Mouse (Mus musculus) kidney, postnatal 4 days (tissue): ENCODE data around the gene Ssbp2.
A peak's percentile ranks its signal among the peaks of the same experiment; 100 is the strongest.

ENCODE experiments used
- DNase-seq, 2 experiments: peaks; one replicate each; pipeline ENCODE4 v3.0.0; 2021; ENCODE audit warnings: mixed read lengths in 2 of 2

The Ssbp2 gene

DNA sequence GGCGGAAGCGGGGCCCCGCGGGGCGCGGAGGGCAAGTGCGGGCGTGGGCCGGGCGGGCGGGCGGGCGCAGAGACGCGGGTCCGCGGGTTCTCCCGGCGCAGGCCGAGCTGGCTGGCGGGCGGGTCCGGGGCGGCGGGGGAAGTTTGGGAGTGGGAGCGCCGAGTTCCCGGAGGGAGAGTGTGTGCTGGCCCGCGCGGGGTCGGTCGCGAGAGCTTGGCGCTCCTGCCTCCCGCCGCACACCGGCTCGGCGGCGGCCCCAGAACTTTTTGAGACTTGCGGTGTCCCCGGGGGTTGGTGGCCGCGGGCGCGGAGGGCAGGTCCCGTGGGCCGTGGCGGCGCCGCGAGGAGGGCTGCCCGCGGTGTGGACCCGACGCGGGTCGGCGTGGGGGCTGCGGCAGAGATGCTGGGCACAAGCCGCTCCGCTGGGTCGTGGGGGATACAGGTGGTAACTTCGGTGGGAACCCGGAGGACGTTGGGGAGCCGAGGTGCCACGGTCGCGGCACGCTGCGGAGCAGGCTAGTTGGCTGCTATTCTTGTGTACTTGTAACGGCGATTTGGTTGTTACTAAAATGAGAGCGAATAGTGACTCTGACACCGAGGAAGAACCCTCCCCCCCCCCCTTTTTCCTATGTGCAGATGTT lies 1.7 kb downstream of the Ssbp2 start:
- peak; percentile 60 to 70 for DNase-seq

DNA sequence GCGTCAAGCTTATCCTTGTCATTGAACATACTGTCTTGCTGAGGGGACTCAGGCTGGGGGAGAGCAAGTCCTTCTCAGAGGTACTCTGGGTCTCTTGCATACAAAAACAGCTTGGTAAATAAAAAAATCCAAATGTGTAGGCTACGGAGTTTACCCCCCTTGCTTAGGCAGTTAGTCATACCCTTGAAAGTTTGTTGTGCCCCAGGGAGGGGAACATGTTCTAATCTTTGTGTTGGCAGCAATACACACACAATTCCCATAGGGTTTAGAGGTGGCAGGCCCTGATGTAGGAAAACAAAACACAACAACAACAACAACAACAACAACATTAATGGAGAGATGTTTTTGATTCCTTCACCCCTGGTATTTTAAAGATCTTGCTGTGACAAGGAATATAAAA lies 2.3 kb downstream of the Ssbp2 start:
- DNase-seq = no peak

DNA sequence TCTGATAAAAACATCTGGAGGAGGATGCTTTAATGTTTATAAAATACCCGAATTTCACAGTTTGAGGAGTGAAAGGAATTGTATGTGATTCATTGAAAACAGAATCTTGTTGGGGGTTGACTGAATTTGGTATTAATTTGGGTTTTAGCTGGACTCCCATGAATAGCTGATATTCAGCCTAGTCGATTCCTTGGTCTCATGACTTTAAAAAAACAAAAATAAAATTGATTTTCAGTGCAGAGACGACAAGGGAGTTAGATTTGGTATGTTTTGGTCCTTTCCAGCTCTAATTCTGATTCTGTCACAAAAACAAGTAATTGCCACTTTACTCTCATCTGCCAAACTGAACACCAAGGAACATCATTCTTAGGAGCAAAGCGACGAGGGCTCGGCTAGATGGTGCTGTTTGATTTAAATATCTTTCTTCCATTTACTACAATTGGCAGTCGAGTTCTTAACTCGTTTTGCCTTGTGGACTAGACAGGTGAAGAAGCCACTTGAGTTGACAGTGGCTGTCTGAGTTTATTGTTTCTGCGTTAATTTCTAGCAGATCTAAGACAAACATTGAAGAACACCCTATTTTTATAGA lies 2.9 kb downstream of the Ssbp2 start:
- DNase-seq = peak; percentile 22 to 38

DNA sequence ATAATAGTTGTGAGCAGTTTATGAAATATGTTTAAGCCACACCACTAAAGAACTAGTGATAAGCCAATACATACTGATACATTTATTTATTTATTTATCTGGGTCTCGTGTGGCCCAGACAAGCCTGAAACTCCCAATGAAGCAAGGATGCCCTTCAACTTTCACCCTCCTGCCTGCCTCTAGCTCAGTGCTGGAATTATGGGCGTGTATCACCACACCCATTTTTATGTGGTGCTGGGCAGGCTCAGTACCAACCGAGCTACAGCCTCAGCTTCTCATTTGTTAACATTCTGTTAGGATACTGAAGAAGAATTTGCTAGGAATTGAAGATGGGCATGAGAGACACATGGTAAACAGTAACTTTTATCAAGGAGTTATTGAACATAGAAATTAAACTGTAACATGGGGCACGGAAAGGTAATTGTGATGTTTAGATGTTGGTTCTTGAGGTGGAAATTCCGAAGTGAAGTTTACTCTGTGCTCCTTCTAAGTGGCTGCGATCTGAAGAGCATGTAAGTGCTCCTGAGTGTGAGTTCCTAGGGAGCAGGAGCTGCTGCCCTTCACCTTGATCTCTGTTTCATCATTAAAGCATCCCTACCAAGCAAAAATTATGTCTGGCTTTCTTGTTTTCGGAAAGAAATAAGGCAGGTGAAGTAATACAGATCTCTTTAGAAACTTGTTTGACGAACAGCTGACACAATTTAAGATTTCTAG lies 5.1 kb downstream of the Ssbp2 start:
- no peak for DNase-seq

DNA sequence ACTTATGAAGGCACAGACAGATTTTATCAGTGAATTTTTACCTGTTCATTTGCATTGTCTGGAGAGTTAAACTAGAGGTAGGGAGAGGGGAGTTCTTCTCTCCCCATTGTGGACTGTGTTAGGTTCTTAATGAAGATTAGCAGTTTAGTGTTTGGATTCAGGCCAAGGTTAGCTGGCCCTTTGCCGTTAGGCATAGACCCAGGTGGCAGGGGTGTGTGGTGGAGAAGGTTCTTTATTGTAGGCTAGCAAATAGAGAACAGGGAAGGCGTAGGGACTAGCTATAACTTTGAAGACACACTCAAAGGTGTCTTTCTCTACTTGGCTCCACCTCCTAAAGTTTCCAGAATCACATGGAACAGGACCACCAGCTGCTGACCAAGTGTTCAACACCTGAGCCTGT lies 11.5 kb downstream of the Ssbp2 start:
- no peak for DNase-seq

DNA sequence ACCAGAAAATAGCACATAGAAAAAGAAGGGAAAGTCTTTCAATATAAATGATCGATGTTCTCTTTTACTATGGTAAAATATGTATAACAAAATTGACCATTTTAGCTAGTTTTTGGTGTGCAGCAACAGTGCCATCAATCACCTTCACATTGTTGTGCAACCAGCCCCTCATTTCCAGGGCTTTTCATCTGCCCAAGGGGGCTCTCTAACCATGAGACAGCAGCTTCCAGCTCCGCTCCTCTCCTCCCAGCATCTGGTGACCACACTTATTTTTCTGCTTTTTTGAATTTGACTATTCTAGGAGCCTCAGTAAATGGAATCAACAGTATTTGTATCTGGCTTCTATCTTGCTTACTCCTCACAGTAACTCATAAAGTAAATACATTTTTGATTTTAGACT lies 11.9 kb downstream of the Ssbp2 start:
- no peak for DNase-seq

DNA sequence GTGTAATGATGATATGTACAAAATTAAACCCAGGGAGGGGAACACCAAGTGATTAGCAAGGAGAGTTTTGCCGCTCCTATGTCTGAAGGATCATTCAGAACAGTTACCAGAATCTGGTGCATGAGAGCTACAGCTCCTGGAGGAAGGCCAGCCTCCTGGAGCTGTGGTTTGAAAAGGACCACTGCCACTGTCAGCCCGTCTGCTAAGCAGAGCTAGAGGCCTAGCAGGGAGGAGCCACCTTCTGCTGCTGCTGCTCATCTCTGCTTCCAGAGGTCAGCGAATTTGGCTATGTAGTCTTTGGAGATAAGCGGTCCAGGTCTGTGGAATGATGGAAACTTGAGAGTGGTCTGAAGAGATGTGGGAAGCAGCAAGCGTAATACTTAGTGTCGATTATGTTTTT lies 13.4 kb downstream of the Ssbp2 start:
- no peak for DNase-seq

DNA sequence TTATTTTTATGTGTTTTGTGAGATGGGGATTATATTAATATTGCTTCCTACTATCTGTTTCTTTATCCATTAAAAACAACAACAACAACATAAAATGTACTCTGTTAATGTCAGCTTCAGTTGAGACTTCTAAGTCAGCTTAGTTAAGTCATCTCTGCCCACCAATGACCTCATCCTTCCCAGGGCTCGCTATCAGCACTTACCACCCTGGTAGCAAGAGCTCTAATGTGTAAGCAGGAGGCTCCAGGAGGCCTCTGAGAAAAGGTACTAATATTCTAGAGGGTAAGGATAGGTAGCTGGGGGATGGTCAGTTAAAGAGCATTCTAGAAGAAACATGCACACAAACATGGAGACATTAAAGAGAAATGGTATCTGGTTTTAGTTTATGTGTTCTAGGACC lies 13.9 kb downstream of the Ssbp2 start:
- DNase-seq = no peak

DNA sequence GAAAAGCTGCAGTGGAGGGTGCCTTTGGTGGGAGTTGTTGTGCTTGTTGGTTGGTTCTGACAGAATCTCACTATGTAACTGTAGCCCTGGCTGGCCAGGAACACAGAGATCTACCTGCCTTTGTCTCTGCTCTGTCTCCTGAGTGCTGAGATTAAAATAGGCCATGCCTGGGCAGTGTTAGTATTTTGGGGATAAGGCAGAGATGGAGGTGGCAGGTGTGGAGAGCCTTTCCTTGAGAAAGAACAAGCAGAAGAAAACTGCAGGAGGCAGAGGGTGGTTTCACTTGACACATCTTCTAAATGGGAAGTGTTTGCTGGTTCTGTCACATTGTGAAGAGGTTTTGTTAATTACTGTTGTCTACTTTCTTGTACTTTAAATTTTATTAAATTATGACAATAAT lies 15.8 kb downstream of the Ssbp2 start:
- DNase-seq = no peak

DNA sequence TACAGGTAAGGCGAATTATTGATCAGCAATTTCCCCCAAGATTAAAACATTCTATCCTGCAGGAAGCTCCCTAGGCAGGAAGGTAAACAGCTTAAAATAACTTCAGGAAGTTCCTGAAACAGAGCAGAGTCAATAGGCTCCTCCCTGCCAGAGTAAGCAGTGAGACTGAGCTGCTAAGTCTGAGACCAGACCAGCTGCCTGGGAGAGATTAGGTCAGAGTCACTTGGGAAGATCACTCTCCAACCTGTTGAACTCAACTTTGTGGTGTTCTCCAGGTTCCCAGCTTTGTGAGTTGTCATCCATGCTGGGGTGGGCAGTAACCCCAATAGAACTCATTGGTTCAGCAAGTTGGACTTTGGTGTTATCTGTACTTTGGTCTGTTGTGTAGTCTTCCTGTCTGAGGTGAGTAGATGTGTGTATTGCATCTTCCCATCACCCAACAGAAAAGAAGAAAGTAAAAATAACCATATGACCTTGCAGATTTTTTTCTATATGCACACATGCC lies 16.6 kb downstream of the Ssbp2 start:
- no peak for DNase-seq

DNA sequence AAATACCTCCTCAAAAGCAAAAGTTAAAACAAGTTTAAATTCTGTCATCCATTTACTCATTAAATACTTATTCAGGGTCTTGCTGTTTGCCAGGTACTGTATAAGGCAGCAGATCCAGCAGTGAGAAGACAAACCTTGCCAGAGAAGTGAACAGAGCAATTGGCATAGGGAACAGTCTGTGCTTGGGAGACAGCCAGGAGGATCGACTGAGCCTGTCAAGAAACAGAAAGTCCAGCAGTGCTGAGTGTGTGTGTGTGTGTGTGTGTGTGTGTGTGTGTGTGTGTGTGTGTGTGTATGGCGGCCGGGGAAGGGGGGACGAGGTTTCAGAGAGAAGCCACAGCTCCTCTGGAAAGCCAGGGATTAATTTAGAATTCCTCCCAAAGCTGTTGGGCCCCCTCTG lies 17.9 kb downstream of the Ssbp2 start:
- peak in 1 of 2 experiments; percentile 14 for DNase-seq

DNA sequence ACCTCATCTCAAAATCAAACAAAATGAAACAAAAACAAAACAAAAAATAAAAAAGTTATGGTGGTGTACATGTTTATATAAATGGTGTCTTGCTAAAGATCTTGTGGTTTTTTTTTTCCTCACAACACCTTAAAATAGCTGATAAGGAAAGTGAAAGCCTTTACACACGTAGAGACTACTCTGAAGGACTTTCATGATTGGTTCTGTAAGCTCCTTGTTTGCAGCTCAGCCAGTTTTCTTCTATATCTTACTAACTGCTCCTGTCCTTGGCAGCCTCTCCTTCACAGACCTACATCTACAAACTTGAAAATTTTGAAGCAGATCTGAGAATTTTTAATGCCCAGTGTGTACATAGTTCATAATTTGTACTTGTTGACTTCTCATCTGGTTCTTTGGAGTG lies 24.2 kb downstream of the Ssbp2 start:
- no peak for DNase-seq

DNA sequence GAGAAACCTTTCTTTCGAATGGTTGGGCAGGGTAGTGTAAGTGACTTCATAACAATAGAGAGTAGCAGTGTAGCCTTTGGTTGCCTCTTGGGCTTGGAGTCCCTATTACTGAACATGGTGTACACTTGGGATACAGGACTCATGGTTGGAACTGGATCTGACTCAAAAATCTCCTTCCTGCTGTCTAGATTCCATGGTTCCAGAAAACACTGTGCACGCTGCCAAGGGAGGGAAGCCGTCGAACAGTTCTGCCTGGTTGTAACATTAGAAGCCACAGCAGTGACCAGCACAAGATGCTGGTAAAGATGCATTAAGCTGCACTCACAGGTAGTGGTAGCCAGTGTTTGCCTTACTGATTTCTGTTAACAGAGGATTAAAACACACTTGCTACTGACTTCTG lies 32.0 kb downstream of the Ssbp2 start:
- DNase-seq = no peak

DNA sequence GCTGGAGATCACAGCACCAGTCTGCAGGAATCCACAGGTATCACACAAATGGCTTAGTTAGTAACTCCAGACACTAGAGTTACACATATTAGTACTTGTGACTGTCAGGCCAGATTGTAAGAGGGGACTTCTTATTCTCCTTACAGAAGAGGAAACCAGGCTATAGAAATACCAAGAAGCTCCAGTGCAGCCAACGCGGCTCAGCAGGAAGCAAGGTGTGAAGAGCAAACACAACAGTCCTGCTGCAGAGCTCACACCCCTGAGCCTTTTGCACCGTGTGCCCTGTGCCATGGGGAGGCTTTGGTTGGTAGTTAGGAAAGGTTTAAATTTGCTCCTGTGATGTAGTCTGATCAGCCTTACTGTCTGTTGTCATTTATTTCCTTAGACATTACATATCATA lies 37.0 kb downstream of the Ssbp2 start:
- DNase-seq = no peak

DNA sequence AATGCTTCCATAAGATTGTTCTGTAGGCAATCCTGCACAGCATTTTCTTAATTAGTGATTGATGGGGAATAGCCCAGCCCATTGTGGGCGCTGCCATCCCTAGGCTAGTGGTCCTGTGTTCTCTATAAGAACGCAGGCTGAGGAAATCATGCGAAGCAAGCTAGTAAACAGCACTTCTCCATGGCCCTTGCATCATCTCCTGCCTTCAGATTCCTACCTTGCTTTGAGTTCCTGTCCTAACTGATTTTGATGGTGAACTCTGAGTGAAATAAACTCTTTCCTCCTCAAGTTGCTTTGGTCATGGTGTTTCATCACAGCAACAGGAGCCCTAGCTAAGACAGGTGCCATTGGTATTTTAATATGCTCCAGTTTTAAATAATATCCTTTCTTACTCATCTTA lies 41.7 kb downstream of the Ssbp2 start:
- no peak for DNase-seq

DNA sequence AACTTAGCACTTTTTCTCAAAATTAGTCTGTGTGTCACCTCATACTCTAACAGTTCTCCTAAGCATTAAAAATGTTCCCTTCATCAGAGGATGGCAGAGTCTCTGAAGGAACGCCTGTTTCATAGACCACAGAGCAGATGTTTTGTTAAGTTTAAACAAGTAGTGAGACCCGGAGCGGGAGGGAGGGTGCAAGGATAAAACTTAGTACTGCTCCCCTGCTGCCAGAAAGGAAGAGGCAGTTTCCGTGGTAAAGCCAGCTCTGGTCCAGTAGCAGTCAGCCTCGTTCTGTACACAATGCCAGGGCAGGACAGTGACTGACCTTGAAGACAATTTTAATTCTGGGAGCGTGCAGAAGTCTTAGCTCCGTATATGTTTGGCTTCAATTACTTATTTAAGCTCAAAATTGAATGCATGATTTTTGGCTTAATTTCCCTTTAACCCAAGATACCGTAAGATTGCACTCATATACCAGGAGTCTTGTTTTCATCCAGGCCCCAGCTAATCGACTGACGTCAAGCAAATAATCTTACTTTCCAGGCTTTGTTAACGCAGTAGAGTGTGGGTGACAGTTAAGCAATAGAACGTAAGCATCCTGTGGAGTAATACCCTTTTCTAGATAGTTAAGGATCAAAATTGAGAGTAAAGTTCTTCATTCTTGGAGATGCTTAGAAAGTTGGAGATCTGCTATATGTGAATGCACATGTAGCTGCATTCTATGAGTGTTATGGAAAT lies 42.7 kb downstream of the Ssbp2 start:
- DNase-seq = no peak

DNA sequence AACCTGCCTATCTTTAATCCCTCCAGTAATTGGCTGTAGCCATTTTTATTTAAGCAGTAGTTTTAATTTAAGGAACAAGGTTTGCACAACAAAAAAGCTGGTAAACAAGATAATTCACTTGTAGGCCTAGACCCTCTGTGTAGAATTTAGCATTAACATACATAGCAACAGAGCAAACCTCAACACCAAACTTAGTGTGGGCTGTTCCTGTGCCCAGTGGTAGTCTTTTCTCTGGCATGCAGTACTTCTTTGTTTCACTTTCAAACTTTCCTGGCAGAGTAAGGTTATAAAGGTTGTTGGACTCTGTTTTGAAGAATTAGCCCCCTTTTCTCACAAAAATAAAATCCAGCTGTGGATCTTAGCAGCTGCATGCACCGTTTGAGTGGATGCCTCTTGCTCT lies 48.9 kb downstream of the Ssbp2 start:
- DNase-seq = no peak

DNA sequence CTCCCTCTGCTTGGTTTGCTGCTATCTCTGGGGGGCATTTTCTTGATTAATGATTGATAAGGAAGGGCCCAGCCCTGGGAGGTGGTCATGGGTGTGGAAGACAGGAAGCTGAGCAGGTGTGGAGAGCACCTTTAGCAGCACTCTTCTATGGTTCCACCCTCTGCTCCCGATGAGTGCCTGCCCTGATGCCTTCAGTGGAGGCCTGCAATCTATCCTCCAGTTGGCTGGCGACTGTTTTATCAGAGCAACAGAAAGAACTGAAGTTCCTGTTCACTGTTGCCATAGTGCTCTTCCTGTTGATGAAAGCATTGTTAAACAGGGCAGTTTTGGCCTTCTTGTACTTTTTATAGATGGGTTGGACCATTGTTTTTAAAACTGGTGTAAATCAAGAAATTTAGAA lies 49.4 kb downstream of the Ssbp2 start:
- no peak for DNase-seq

DNA sequence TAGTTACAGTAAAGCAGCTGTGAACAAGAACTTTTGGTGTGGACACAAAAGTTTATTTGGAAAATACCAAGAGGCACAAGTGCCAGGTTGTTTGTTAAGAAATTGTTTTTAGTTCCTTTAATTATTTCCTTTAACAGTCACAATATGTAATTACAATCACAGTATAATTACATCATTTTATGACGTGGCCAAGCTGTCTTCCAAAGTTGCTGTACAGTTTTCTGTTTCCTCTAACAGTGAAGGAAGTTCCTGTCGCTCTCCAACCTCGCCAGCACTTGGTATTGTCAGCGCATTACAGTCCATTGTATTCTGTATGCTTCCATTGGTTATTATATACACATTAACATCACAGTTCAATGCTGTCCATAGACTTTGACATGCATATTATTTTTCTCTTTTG lies 54.9 kb downstream of the Ssbp2 start:
- DNase-seq = no peak

DNA sequence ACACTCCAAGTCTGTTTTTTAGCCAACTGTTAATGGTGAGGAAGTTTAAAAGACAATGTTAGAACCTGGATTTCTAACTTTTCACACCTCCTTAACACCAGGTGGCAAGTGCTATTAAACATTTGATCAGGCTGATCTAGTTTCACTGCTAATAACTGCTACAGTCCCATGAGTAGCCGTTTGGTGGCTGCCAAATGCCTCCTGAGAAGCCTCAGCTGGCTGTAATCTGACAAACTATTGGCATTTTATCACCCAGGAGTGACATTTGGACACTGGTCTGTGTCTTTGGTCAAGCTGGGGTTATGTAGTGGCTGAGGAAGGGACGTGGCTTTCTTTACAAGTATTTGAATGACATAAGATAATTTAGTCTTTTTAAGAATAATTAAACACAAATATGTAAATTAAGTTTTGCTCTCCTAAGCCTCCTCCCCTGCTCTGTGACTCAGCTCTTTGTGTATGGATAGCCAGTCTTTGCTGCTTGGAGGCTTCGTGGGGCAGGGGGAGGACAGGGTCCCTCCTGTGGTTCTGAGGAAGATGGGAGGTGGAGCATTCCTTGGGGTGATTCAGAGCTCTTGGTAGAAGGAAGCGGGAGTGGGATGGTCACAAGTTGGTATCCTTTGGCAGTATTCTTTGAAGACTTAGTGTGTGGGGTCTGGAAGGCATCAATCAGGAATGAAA lies 60.1 kb downstream of the Ssbp2 start:
- DNase-seq = no peak

DNA sequence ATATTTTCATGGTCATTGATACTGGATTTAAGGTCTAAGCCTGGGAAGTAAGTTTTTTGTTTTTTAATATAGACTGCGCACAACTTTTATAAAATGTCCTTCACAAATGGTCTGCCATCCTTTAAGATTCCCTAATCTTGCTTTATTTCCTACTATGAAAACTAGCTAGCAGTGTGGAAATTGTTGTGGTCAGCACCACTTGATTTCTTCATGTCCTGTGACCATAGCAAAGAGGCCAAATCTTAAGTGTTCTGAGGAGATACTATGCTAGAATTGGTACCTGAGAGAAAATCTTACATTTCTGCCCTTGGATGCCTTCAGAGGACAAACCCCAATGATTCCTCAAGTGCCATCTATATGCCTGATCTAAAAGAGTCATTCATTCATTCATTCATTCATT lies 60.9 kb downstream of the Ssbp2 start:
- DNase-seq = no peak

DNA sequence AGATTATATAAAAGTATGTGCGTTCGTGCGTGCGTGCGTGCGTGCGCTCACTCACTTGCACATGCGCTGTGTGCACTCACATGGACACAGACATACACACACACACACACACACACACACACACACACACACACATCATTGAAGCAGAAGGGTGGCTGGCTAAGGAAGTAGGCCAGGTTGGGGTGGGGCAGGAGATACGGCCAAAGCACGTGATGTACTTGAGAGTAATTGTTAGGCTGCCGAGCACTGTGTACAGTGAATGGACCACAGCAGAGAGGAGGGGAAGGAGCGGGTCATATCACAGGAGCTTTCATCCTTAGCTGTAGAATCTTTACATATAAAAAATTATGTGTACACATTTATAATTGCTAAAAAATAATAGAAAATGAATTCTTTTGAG lies 66.0 kb downstream of the Ssbp2 start:
- no peak for DNase-seq

DNA sequence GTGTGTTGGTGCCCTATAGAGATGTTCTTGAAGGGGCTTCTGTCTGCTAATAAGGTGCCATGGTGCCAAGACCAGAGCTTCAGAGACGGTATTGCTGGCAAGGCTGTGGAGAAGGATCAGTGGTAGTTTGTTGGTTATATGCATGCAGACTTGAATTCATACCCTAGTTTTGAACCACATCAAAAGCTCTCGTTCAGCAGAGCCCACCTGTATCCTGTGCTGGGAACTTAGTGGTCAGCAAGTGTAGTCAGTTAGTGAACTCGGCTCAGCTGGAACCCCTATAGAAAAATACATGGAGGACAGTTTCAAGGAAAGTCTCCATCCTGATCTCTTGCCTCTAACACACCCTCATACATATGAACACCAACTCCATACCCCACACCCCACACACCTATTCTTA lies 69.7 kb downstream of the Ssbp2 start:
- no peak for DNase-seq
